Mouse (Mus musculus): Measurements from ENCODE around the gene Slc43a2.

- TF ChIP-seq CTCF (IDR thresholded peaks at IDR 0.05 in 2 of 3, conservative IDR thresholded peaks at IDR 0.05 in 1 of 3; ENCODE audit: control insufficient read depth in 1 of 3, insufficient read depth in 1 of 3, low read depth in 2 of 3, low read length in 3 of 3, poor library complexity in 1 of 3, severe bottlenecking in 1 of 3) = no peak
- no peak for TF ChIP-seq POLR2A (IDR thresholded peaks at IDR 0.05; ENCODE audit: control insufficient read depth in 1 of 2, insufficient read depth in 1 of 2, low read depth in 1 of 2, low read length in 2 of 2, poor library complexity in 1 of 2)
- no peak for TF ChIP-seq NELFE (IDR thresholded peaks at IDR 0.05; ENCODE audit: low read depth, low read length)
- no peak for TF ChIP-seq EP300 (IDR thresholded peaks at IDR 0.05; ENCODE audit: low read depth in 1 of 2, low read length in 2 of 2)
- TF ChIP-seq TCF12 (IDR thresholded peaks at IDR 0.05; ENCODE audit: low read depth, low read length) = no peak
- no peak for TF ChIP-seq MXI1 (IDR thresholded peaks at IDR 0.05; ENCODE audit: low read depth, low read length)
- no peak for TF ChIP-seq E2F4 (IDR thresholded peaks at IDR 0.05; ENCODE audit: borderline replicate concordance, low read depth, low read length)
- no peak for TF ChIP-seq ZNF384 (IDR thresholded peaks at IDR 0.05; ENCODE audit: low read depth, low read length)
- no peak for TF ChIP-seq GABPA (IDR thresholded peaks at IDR 0.05; ENCODE audit: low read depth, low read length)
- TF ChIP-seq TBP (IDR thresholded peaks at IDR 0.05; ENCODE audit: low read depth, low read length) = no peak
- no peak for TF ChIP-seq MAFK (IDR thresholded peaks at IDR 0.05; ENCODE audit: borderline replicate concordance, low read depth, low read length)
- TF ChIP-seq UBTF (IDR thresholded peaks at IDR 0.05; ENCODE audit: borderline replicate concordance, insufficient read depth, low read depth, low read length) = 0 out of 2 replicates have a peak, but pooled peaks have one; percentile 13
Measured at GRCm38 (mm10) chr11:75530845-75531373, 585 bp upstream of the Slc43a2 start.

All from MEL (cell line).